Mouse (Mus musculus) megakaryocyte, adult 5-6 weeks (primary cell): ENCODE data around the gene Wfdc13. TPM values are rescaled to one million over a fixed set of nuclear protein-coding genes. Genes with fewer than 3 reads are reported as not detected.
"Not testable (repeated sequence)": the region's sequence is repeated elsewhere in the genome, so short reads cannot be mapped to it uniquely, and the experiment has no call there.

Experiments used
- ATAC-seq: 2 replicates; pipeline ENCODE4 v1.8.0; 2016; ENCODE audit warnings: mild to moderate bottlenecking, inconsistent platforms; ENCODE audit not compliant: poor library complexity, severe bottlenecking
- total RNA-seq, 2 experiments: library from RNA; stranded (forward) in 1 of 2; stranded (reverse) in 1 of 2; fragments of 153-499, 151-499 nt in 1 of 2; fragments of 221-1000, 200-1000 nt in 1 of 2; gene quantifications; 2 replicates each; pipeline versions ENCODE4 v1.2.3 to v1.2.4; 2015 to 2017

Wfdc13 gene
- total RNA-seq, 2 experiments from 2014 or later: not detected

DNA sequence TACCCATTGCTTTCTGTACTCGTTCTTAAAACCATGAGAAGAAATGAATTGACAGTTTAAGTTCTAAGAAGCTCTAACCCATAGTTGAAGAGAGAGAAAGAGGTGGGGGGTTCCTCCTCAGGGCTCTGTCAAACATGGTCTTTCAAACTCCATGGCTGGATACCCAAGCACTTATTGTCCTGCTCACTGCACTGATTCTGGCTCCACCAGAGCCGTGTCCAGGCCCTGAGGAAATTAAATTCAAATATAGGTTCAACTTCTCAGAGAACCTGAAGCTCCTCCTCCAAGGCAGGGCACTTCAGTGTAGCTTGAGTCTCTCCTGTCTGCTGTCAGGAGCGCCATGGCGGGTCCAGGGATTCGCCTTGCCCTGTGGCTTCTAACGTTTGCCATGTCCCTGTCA is 30.1 kb downstream of the Wfdc13 start, which contains the start of gene Spint5:
Spint5 (plus strand) TSS at position 301 of the 400 bp plus-strand sequence.
- ATAC-seq: no peak

DNA sequence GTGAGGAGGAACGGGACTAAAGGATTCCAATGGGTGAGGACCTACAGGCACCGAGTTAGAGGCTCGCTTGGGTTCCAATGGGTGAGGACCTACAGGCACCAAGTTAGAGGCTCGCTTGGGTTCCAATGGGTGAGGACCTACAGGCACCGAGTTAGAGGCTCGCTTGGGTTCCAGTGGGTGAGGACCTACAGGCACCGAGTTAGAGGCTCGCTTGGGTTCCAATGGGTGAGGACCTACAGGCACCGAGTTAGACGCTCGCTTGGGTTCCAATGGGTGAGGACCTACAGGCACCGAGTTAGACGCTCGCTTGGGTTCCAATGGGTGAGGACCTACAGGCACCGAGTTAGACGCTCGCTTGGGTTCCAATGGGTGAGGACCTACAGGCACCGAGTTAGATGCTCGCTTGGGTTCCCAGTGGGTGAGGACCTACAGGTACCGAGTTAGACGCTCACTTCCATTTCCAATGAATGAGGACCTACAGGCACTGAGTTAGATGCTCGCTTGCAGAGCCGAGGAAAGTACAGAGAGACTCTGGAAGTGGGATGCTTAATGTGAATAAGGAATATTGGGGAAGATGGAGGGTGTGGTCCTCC is 31.4 kb downstream of the Wfdc13 start:
- ATAC-seq: not testable (repeated sequence)

DNA sequence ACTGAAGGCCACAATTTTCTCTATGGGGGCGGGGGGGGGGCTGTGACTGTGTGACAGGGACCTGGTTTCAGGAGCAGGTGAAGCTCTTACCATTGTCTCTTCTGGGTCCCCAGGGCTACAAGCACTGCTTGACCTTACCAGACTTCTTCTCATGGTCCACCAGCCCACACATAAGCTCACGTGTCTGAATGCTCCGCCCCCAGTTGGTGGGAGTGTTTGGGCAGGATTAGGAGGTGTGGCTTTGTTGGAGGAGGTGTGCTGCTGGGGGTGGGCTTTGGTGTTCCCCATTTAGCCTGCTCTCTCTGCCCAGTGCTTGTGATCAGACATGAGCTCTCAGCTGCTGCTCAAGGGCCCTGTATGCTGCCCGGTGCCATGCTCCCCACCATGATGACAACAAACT is 38.4 kb downstream of the Wfdc13 start:
- no peak for ATAC-seq

DNA sequence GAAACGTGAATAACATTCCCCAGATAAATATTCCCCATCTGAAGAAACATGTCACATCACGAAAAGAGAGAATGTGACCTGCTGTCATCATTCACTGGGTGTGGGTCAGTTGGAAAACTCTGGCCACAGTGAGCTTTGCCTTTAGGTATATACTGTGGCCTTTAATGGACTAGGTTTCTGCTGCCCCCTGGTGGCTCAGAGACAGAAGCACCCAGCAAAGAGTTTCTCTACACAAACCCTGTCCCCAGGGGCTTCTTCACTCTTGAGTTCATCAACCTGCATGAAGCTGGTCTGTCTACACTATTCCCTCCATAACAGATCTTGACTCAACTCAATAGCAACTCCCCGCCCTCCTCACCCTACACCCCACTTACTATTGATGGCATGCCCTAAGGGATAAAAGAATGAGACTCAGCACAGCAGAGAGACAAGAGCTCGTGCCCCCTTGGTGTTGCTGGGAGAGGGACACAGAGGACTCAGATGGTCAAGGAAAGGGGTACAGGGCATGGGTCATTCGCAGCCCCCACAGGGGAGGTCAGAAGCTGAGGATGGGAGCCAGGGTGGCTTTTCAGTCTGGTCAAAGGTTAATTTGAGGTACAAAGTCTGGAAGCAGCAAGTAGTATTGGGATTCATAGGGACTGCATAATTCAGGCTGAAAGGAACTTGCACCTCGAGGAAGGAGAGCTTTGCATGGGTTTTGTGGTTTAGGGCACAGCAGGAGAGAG is 41.1 kb downstream of the Wfdc13 start:
- ATAC-seq: peak; percentile 91

DNA sequence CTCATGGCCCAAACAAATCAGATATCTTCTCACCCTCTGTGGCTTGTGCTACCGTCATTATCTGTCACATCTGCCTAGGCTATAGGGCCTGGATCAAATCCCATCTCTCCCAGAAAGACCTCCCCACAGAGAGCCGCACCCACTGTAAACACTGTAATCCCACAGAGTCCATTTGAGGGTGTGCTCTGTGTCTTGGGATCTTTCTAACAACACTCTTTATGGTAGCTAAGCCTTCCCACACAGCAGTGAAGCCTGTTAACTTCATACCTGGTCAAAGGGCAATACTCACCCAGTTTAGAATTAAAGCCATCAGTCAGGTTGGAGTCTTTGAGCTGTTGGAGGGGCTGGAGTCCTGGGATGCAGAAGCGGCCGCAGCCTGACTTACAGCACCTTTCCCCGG is 46.8 kb downstream of the Wfdc13 start:
- ATAC-seq: no peak

DNA sequence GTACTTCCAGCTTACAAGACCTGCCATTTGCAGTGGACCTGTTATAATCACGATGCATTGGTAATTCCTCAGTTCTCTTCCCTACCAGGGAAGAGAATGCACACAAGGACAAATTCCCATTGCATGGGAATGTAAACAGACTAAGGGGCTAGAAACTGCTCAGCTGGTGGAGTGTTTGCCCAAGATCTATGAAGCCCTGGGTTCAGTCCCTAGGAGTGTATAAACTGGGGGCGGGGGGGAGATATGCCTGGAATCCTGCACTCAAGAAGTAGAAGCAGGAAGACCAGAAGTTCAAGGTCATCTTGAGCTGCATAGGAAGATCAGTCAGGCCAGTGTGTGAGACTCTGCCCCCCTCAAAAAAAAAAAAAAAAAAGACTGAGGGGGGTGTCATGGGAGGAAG is 48.4 kb downstream of the Wfdc13 start:
- no peak for ATAC-seq

DNA sequence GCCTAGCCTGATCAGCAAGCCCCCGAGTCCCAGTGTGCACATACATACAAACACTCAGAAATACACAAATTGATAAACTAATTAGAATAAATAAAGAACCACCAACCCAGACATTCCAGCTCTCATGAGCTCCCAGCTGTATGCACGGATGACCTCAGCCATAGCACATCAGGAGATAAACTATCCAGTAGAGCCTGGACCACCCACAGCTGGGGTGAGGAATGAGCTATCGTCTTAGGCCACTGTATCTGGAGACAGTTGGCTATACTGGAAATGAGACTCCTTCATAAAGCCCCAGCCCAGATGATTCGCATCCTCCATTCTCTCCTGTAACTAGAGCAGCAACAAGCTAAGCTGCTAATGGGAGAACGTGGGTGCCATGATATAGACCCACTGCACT is 49.9 kb downstream of the Wfdc13 start:
- ATAC-seq: no peak

DNA sequence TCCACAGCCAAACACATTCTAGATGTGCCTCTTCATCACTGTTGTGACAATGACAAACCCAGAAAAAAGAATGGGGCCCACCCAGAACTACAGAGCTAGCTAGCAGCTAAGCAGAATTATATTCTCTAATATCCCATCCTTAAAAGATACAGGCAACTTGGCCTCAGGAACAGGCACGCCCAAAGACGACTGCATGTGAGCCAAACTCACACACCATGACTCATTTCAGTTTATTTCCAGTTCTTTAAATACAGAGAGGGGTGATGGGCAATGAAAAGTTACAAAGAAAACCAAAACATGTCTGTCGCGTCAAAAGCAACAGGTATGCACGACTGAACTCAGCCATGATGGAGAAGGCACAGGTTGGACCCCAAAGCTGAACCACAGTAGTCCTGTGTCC is 50.5 kb downstream of the Wfdc13 start:
- no peak for ATAC-seq

Other genes with a start within 250 kb of the Wfdc13 start
Only the 30 nearest of the 32 such genes appear.
- not detected in 2 replicates for gene Gm20458, start 224.1 kb upstream of the Wfdc13 start, total RNA-seq (2015)
- gene Gm20458, start 224.1 kb upstream of the Wfdc13 start, total RNA-seq (2017): not detected in 2 replicates
- gene Trp53tg5, start 211.4 kb upstream of the Wfdc13 start, total RNA-seq (2015): not detected in 2 replicates
- not detected in 2 replicates for gene Trp53tg5, start 211.4 kb upstream of the Wfdc13 start, total RNA-seq (2017)
- gene Dbndd2, start 199.0 kb upstream of the Wfdc13 start, total RNA-seq (2015): 3.2 and 7.9 TPM in 2 replicates
- 1.4 and 2.0 TPM in 2 replicates for gene Dbndd2, start 199.0 kb upstream of the Wfdc13 start, total RNA-seq (2017)
- gene Pigt, start 187.6 kb upstream of the Wfdc13 start, total RNA-seq (2015): 69.0 and 70.8 TPM in 2 replicates
- 30.8 and 43.0 TPM in 2 replicates for gene Pigt, start 187.6 kb upstream of the Wfdc13 start, total RNA-seq (2017)
- gene Wfdc2, start 122.7 kb upstream of the Wfdc13 start, total RNA-seq (2015): not detected in 2 replicates
- not detected in 2 replicates for gene Wfdc2, start 122.7 kb upstream of the Wfdc13 start, total RNA-seq (2017)
- gene Spint3, start 111.6 kb upstream of the Wfdc13 start, total RNA-seq (2015): not detected in 2 replicates
- gene Spint3, start 111.6 kb upstream of the Wfdc13 start, total RNA-seq (2017): not detected in 2 replicates
- gene Wfdc6a, start 99.7 kb upstream of the Wfdc13 start, total RNA-seq (2015): not detected in 2 replicates
- not detected in 2 replicates for gene Wfdc6a, start 99.7 kb upstream of the Wfdc13 start, total RNA-seq (2017)
- gene Eppin, start 91.5 kb upstream of the Wfdc13 start, total RNA-seq (2015): not detected in 2 replicates
- not detected in 2 replicates for gene Eppin, start 91.5 kb upstream of the Wfdc13 start, total RNA-seq (2017)
- gene Wfdc6b, start 71.6 kb upstream of the Wfdc13 start, total RNA-seq (2015): not detected in 2 replicates
- not detected in 2 replicates for gene Wfdc6b, start 71.6 kb upstream of the Wfdc13 start, total RNA-seq (2017)
- gene Wfdc8, start 71.5 kb upstream of the Wfdc13 start, total RNA-seq (2015): not detected in 2 replicates
- not detected in 2 replicates for gene Wfdc8, start 71.5 kb upstream of the Wfdc13 start, total RNA-seq (2017)
- gene Wfdc16, start 46.3 kb upstream of the Wfdc13 start, total RNA-seq (2015): not detected in 2 replicates
- not detected in 2 replicates for gene Wfdc16, start 46.3 kb upstream of the Wfdc13 start, total RNA-seq (2017)
- gene Wfdc10, start 29.1 kb upstream of the Wfdc13 start, total RNA-seq (2015): not detected in 2 replicates
- not detected in 2 replicates for gene Wfdc10, start 29.1 kb upstream of the Wfdc13 start, total RNA-seq (2017)
- gene Wfdc9, start 28.5 kb upstream of the Wfdc13 start, total RNA-seq (2015): not detected in 2 replicates
- gene Wfdc9, start 28.5 kb upstream of the Wfdc13 start, total RNA-seq (2017): not detected in 2 replicates
- gene Wfdc11, start 11.0 kb upstream of the Wfdc13 start, total RNA-seq (2015): not detected in 2 replicates
- not detected in 2 replicates for gene Wfdc11, start 11.0 kb upstream of the Wfdc13 start, total RNA-seq (2017)
- gene Spint4, start 13.4 kb downstream of the Wfdc13 start, total RNA-seq (2015): not detected in 2 replicates
- not detected in 2 replicates for gene Spint4, start 13.4 kb downstream of the Wfdc13 start, total RNA-seq (2017)
- not detected in 2 replicates for gene Spint5, start 30.2 kb downstream of the Wfdc13 start, total RNA-seq (2015)
- not detected in 2 replicates for gene Spint5, start 30.2 kb downstream of the Wfdc13 start, total RNA-seq (2017)
- gene Wfdc3, start 60.8 kb downstream of the Wfdc13 start, total RNA-seq (2015): 1.0 TPM in 1 of 2 replicates, not detected in the other
- not detected in 2 replicates for gene Wfdc3, start 60.8 kb downstream of the Wfdc13 start, total RNA-seq (2017)
- gene Dnttip1, start 60.9 kb downstream of the Wfdc13 start, total RNA-seq (2015): 27.3 and 28.5 TPM in 2 replicates
- gene Dnttip1, start 60.9 kb downstream of the Wfdc13 start, total RNA-seq (2017): 18.5 and 27.0 TPM in 2 replicates
- gene Ube2c, start 84.8 kb downstream of the Wfdc13 start, total RNA-seq (2015): 330 and 340 TPM in 2 replicates
- gene Ube2c, start 84.8 kb downstream of the Wfdc13 start, total RNA-seq (2017): 228 and 247 TPM in 2 replicates
- gene Tnnc2, start 94.9 kb downstream of the Wfdc13 start, total RNA-seq (2015): not detected in 2 replicates
- gene Tnnc2, start 94.9 kb downstream of the Wfdc13 start, total RNA-seq (2017): not detected in 2 replicates
- 5.2 and 5.5 TPM in 2 replicates for gene Snx21, start 100.7 kb downstream of the Wfdc13 start, total RNA-seq (2015)
- 3.2 and 5.0 TPM in 2 replicates for gene Snx21, start 100.7 kb downstream of the Wfdc13 start, total RNA-seq (2017)
- 20.4 and 20.8 TPM in 2 replicates for gene Acot8, start 119.8 kb downstream of the Wfdc13 start, total RNA-seq (2015)
- gene Acot8, start 119.8 kb downstream of the Wfdc13 start, total RNA-seq (2017): 28.8 and 28.9 TPM in 2 replicates
- 2.3 and 3.4 TPM in 2 replicates for gene Zswim3, start 120.0 kb downstream of the Wfdc13 start, total RNA-seq (2015)
- gene Zswim3, start 120.0 kb downstream of the Wfdc13 start, total RNA-seq (2017): 1.7 and 3.4 TPM in 2 replicates
- 5.7 and 6.4 TPM in 2 replicates for gene Zswim1, start 137.6 kb downstream of the Wfdc13 start, total RNA-seq (2015)
- gene Zswim1, start 137.6 kb downstream of the Wfdc13 start, total RNA-seq (2017): 2.9 TPM in 2 replicates
- gene Spata25, start 143.4 kb downstream of the Wfdc13 start, total RNA-seq (2015): not detected in 2 replicates
- gene Spata25, start 143.4 kb downstream of the Wfdc13 start, total RNA-seq (2017): not detected in 2 replicates
- gene Ctsa, start 147.8 kb downstream of the Wfdc13 start, total RNA-seq (2015): 192 and 200 TPM in 2 replicates
- 224 and 228 TPM in 2 replicates for gene Ctsa, start 147.8 kb downstream of the Wfdc13 start, total RNA-seq (2017)
- gene Neurl2, start 148.3 kb downstream of the Wfdc13 start, total RNA-seq (2015): 2.7 and 3.4 TPM in 2 replicates
- 1.6 and 1.8 TPM in 2 replicates for gene Neurl2, start 148.3 kb downstream of the Wfdc13 start, total RNA-seq (2017)
- gene Pltp, start 172.6 kb downstream of the Wfdc13 start, total RNA-seq (2015): 3.8 and 7.1 TPM in 2 replicates
- 1.8 and 3.6 TPM in 2 replicates for gene Pltp, start 172.6 kb downstream of the Wfdc13 start, total RNA-seq (2017)
- 38.4 and 47.1 TPM in 2 replicates for gene Pcif1, start 194.2 kb downstream of the Wfdc13 start, total RNA-seq (2015)
- 31.2 and 33.4 TPM in 2 replicates for gene Pcif1, start 194.2 kb downstream of the Wfdc13 start, total RNA-seq (2017)
- 15.6 and 16.1 TPM in 2 replicates for gene Zfp335, start 226.7 kb downstream of the Wfdc13 start, total RNA-seq (2015)
- gene Zfp335, start 226.7 kb downstream of the Wfdc13 start, total RNA-seq (2017): 9.4 and 10.0 TPM in 2 replicates